Mouse (Mus musculus) megakaryocyte, embryonic 14.5 days (primary cell): ENCODE data around the gene Mum1.

Experiments
- FLI1 ChIP-seq: IDR thresholded peaks from 2 replicates; pipeline ENCODE4 v1.6.1; 2012; ENCODE audit warnings: low read length, inconsistent platforms, mixed read lengths
- GATA1 ChIP-seq: IDR thresholded peaks from 3 replicates; pipeline ENCODE4 v1.6.1; 2012; ENCODE audit warnings: mixed read lengths, low read length, inconsistent platforms, borderline replicate concordance

DNA sequence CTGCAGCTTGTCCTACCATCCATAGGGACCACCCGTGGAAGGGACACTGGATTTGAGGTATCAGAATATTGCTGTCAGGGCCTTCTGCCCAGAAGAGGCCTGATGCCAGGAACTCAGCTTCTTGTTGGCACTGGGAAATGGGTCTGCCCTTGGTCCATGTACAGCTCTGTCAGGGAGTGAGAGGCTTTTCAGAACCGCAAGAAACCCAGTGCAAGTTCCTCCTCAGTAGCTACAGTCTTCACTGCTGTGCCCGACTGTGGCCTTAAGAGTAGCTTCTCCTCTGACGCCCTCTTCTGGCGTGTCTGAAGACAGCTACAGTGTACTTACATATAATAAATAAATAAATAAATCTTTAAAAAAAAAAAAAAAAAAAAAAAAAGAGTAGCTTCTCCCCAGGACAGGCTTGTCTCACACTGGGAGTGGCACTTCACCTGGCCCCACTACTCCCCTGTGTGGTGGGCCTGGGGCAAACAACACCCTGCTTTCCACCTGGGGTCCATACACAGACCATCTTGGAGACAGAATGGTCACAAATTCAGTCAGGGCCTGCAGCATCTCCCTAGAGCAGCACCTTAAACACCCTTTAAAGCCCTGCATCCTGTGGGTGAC lies 18.7 kb downstream of the Mum1 start:
- TF ChIP-seq GATA1 (no peak), FLI1 (no peak)
